Mouse (Mus musculus) retina, adult 2 months (tissue): ENCODE measurements around the gene Plppr3.
"Not testable (repeated sequence)": the region's sequence is repeated elsewhere in the genome, so short reads cannot be mapped to it uniquely, and the experiment has no call there.

Experiments used
- DNase-seq: peaks from one replicate; pipeline ENCODE4 v3.0.0-alpha.2; 2012; ENCODE audit warnings: low read depth, low spot score

Plppr3 gene

DNA sequence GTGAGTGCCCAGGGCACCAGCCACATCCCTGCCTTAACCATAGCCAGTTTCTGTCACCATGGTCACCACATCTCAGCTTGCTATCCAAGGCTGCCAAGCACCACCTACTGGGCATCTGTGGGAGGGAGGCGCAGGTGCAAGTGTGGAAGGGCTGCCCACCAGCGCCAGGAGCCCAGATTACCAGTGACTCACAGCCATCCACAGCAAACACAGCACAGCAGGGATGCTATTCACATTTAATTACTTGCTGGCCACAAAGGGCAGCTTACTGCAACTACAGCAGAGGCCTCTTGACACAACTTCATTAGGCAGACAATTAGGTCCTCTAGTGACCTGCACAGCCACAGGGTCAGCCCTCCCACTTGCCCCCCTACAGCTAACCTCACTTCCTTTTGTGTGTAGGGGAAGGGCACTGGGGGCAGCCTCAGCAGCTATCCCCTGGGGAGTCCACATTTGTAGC lies 26.5 kb upstream of the Plppr3 start:
- DNase-seq = no peak

DNA sequence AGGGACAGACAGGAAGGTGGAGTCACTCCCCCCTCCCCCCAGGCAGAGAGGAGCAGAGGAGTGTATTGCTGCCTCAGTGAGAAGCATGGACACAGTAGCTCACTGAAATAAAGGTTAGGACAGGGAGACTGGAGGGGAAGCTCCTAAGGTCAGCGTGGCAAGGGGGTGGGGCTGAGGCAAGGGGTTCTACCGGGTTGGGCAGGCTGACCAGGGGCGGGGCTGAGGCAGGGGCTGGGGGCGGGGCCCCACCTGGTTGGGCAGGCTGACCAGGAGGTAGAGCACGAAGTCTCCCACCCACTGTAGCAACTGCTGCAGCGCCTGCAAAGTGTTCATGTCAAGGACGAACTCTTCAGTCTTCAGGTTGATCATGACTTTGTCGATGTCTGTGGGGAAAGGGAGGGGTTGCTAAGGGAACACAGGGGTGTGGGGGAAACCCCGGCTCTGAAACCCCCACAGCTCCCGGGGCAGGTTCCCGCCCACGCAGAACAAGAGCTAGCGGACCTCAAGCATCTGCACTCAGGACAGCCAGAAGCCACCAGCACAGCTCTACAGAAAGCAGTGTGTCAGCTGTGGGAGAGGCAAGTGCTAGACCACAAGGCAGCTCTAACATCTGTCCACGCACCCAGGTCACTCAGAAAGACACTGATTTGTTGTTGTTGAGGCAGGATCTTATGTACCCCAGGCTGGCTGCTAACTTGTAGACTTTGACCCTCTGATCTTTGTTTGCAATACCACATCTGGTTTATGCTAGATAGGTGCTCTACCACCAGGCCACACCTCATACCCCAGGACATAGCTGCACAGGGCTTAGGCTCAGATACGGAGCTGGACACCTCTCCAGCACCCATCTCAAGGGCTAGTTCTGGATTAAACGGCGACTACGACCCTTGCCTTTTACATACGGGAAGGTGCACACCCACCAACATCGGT lies 23.1 kb upstream of the Plppr3 start:
- no peak for DNase-seq

DNA sequence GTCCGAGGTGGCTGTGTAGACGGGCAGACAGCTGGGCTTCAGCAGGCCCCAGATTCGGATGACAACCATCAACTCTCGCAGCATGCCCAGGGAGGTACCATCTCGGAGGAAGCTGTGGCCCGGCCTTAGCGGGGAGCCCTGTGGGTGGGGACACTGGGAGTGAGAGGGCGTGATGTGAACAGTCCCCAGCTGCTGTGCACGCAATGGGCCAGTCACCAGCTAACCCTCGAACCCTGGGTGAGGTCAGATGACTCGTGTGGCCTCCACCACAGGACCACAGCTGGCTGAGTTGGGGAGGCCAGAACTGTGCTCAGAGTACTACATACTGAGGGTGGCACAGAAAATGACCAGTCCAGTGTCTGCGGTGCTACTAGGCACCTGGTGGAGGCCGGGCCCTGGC lies 22.4 kb upstream of the Plppr3 start:
- DNase-seq = no peak

DNA sequence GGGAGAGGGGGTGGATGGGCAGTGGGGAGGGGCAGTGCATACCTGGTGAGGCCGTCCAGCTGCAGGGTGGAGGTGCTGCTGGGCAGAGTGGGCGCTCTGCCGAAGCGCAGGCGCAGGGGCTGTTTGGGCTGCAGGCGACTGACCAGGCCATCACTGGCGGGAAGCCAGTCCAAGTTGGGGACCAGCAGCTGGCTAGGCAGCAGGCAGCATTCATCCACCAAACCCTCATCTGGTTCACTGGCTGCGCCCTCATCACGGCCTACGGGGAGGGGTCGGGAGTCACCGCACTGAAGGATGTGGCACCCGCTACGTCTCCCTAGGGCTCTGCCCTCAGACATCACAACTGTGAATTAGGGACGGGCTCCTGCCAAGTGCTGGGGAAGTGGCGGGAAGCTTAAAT lies 21.9 kb upstream of the Plppr3 start:
- no peak for DNase-seq

DNA sequence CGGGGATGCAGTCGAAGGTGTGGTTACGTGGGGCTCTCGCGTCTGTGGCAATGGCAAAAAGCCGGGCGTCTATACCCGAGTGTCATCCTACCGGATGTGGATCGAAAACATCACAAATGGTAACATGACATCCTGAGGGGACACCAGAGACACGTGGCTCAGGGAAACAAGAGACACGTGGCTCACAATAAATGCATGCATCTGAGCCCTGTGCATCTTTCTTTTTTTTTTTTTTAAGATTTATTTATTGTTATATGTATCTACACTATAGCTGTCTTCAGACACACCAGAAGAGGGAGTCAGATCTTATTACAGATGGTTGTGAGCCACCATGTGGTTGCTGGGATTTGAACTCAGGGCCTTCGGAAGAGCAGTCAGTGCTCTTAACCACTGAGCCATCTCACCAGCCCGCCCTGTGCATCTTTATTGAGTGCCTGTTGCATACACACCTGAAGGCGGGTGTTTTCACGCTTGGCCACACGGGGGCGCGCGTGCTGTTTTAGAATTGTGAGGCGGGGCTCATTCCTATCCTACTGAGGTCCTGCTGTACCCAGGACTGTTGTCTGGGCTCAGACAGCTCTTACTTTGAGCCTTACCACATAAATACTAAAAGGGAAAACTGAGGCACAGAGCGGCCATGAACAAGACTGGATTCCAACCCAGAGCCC lies 18.2 kb upstream of the Plppr3 start:
- DNase-seq = not testable (repeated sequence)

DNA sequence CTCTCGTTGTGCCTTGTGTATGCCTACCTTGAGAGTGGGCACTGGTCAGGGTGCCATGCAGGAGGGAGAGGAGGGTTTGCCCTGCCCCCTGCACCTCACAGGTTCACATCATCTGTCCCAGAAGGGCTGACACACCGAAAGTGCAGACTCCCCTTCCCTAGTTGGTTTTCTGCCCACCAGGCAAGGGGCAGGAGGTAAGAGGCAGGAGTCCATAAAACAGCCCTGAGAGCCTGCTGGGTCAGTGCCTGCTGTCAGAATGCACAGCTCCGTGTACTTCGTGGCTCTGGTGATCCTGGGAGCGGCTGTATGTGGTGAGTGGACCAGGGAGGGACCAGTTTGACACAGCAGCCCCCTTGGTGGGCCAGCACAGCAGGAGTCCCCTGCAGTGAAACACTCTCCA lies 16.2 kb upstream of the Plppr3 start, which contains the start of gene Cfd:
Gene Cfd, plus strand, starts transcription at position 184 of the 400 bp plus-strand sequence.
- DNase-seq = no peak

DNA sequence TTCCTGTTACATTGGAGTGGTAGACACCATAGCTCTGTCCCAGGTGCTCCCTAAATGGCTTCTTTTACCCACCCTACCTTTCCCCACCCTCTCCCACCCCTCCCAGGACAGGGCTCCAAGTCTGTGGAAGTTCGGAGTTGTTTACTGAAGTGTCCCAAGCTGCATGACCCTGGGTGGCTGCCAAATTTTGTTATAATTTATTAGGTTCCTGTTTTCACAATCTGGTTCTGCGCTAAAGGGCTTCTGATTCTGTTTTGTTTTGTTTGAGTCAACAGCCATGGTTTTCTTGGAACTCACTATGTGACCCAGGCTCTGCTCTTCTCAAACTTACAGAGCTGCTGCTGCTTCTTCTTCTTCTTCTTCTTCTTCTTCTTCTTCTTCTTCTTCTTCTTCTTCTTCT lies 15.0 kb upstream of the Plppr3 start:
- no peak for DNase-seq

DNA sequence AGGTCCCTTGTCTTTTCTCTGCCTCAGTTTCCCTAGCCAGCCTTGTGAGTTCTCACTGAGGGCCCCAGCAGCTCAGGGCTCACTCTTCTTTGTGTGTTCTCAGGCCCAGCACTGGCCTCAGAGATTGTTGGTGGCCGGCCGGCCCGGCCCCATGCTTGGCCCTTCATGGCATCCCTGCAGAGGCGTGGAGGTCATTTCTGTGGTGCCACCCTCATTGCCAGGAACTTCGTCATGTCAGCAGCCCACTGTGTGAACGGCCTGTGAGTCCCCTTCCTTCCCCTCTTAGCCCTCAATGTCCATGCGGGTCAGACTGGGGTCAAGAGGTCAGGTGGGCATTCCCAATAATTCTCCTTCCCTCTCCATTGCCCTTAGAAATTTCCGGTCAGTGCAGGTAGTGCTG lies 12.2 kb upstream of the Plppr3 start:
- no peak for DNase-seq

DNA sequence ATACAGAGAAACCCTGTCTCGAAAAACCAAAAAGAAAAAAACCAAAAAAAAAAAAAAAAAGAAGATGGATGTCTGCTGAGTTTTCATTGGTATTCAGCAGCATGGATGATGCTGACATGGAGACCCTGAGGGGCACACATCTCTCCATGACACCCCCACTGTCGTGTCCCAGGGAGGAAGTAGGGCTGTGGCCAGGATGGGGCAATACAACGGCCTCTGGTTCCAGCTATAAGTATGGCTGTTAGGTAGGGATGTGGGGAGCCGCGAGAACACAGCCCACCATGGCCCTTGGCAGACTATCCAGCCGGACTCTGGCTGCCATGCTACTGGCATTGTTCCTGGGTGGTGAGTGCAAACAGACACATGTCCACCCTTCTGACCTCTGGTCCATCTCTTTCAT lies 11.6 kb upstream of the Plppr3 start, which contains the start of gene Elane:
Gene Elane, plus strand, starts transcription at position 194 of the 400 bp plus-strand sequence.
- DNase-seq = no peak

DNA sequence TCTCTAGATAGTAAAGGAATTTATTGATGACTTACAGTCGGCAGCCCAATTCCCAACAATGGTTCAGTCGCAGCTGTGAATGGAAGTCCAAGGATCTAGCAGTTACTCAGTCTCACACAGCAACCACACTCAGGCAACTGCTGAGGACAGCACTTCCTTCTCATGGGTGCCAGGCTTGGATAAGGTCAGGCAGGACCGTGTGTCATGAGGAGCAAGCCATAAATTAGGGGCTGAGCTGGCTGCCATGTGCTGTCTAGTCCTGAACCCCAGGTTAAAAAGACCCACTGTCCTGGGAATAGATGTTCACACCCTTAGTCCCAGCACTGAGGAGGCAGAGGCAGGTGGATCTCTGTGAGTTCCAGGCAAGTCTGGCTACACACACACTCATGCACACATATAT lies 10.5 kb upstream of the Plppr3 start:
- DNase-seq = not testable (repeated sequence)

DNA sequence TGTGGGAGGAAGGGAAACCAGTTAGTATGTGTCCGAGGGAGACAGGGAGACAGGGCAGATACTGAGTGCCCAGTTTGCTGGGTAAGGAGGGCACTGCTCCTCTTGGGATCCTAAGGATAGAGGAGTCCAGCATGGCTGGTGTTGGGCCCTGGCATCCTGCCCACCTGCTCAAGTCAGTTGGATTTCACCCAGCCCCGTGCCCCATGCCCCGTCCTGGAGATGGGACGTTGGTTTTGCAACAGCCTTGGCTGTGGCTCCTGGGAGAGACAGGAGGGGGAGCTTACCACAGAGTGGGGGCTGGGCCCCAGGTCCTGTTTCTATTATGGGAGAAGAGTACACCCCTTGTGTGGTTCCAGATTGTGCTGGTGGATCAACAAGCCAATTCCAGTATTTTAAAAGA lies 10.0 kb upstream of the Plppr3 start:
- DNase-seq = no peak

DNA sequence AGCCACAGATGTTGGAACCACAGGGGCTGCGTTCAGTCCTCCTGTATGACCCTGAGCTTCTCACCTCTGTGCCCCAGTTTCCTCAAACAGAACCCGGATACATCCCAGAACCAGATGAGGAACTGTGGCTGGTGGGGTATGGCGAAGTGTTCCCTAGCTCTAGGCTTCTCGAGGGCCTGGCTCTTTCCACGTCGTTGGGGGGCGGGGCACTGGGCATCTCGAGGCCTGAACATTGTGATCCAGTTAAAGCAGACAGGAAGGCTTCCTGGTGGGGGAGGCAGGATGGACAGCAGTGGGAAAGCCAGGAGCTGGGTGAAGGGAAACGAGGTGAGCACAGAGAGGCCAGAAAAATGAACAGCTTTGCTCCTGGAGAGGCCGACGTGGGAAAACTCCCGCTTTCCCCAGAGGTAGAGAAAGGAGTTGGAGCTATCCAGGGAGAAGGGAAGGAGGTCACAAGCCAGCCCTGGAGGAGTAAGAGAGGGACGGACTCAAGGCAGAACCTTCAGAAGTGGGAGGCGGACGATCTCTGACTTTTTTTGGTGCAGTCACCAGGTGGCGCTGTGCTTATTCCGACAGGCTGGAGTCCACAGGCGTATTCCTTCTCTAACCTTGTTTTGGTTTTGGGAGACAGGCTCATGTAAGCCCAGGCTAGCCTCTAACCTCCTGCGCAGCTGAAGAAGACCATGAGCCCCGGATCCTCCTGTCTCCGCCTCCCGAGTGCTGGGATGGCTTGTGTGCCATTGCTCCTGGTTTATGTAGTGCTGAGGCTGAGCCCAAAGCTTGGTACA lies 9.1 kb upstream of the Plppr3 start:
- peak; percentile 62 for DNase-seq

DNA sequence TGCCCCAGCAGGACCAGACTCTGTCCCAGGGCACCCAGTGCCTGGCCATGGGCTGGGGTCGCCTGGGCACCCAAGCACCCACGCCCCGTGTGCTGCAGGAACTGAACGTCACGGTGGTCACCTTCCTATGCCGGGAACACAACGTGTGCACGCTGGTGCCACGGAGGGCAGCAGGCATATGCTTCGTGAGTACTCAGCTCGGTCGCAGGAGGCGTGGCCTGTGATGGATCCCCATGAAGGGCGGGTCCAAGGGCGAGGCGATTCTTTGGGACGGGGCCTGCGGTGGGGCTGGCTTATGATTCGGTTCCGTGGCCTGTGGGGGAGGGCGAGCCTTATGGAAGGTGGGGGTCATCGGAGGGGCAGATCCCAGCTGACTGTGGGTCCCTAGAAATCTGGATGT lies 7.5 kb upstream of the Plppr3 start:
- no peak for DNase-seq

DNA sequence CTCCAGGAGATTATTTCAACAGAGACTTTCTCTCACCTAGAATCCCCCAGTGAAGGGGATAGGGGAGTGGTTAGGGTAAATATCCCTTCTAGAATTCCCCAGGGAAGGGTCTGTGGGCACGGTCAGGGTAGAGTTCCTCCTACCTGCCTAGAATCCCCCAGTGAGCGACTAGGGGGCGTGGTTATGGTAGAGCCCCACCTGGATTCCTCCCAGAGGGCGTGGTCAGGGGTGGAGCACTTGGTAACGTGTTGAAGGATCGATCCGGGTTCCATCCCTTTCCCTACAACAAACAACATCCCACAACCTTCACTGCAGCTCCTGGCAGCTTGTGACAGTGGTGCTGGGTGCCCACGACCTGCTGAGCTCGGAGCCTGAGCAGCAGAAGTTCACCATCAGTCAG lies 6.3 kb upstream of the Plppr3 start:
- DNase-seq = no peak

DNA sequence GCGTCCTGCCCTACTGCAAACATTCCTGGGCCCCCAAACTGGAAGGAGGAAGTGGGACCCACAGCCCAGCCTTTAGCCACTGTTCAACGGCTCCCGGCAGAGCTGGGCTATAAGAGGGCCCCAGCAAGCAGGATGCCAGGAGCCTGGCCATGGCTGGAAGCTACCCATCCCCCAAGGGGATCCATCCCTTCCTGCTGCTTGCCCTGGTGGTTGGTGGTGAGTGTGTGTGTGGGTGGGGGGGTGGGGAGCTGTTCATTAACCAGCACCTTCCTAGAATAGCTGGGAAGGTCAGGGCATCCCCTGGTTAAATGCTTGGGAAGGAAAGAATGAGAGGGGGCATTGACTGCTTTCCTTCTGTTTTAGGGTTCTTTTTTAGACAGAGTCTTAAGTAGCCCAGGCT lies 5.1 kb upstream of the Plppr3 start:
- no peak for DNase-seq

DNA sequence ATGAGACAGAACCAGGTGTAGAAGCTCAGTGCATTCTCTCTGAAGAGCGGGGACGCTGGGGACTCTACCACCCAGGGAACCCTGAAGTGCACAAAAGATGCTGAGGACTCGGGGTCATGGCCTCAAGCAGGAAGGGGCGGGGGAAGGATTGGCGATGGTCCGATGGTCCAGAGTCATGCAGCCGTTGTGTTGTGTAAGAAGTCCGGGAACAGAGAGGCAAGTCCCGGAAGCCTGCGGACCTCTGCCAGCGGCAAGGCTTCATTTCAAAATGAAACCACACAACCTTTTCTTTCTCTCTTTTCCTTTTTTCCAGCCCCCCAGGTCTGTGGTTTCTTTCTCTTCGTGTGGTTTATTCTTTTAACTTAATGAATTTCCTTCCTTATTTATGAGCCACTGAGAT lies 3.3 kb upstream of the Plppr3 start:
- no peak for DNase-seq

DNA sequence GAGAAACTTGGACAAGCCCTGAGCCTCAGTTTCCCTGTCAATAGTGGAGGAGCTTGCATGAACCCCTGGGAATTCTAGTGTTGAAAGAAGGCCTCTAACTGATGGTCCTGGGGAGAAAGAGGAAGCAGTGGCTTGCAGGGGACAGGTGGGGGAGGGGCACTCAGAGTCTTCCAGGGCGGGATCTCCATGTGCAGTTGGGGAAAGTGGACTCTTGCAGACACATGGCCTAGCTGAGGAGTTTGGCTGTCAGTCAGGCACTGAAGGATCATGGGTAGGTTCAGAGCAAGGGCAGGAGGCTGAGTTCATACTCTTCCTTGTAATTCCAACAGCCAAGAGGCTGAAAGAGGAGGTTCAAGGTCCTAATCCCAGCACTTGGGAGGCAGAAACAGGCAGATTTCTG lies 2.7 kb upstream of the Plppr3 start:
- DNase-seq = no peak

DNA sequence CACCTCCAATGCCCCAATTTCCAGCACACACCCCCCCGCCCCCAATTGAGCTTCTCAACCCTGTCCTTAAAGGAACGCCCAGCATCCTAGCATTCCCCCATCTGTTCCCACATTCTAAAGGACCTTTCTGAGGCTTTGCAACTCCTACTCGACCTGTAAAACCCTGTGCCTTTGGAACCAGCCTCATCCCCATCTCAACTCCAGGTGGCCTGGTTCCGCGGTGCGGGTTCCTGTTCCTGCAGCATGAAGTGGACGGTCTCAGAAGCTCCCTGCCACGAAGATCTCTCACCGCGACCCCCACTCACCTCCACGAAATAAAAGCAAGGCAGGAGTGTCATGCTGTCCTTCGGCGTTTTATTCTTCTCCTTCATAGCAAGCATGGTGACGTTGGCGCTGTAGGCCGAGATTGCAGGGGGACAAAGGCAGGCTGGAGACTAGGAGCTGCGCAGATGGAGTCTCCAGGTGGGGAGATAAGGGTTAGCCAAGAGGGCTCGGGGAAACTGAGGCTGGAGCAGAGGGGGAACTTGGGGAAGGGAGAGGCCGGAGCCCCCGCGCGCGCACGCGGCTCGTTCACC lies 632 bp downstream of the Plppr3 start:
- DNase-seq = no peak

DNA sequence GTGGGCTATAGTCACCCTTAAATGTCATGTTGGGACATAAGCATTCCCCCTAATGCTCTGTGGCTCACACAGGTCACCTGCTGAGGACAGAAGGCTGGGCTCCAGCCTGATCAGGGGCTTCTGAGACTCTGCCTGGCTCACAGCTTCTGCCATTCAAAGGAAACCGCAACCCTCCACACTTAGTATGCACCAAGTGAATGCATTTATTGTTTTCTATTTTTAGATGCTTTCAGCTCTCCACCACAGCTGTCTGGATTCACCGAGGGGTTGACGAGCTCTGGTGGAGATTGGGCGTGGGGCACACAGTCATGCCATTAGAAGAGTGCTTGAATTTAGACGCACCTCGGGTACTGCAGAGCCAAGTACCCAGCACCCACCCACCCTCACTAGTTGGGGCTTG lies 1.1 kb downstream of the Plppr3 start:
- DNase-seq = no peak

DNA sequence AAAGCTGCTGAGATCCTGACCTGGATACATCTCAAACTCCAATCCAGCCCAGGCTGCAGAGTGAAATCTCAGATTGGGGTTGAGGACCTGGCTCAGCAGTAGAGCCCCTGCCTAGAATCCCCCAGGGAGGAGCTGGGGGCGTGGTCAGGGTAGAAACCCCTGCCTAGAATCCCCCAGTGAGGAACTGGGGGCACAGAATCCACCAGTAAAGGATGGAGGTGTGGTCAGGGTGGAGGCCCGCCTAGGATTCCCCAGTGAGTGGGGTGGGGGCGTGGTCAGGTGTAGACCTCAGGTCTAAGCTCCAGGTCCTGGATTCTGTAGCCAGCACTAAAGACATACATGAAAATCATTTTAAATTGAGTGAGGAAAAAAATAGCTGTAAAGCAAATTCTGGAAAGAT lies 1.6 kb downstream of the Plppr3 start:
- no peak for DNase-seq

DNA sequence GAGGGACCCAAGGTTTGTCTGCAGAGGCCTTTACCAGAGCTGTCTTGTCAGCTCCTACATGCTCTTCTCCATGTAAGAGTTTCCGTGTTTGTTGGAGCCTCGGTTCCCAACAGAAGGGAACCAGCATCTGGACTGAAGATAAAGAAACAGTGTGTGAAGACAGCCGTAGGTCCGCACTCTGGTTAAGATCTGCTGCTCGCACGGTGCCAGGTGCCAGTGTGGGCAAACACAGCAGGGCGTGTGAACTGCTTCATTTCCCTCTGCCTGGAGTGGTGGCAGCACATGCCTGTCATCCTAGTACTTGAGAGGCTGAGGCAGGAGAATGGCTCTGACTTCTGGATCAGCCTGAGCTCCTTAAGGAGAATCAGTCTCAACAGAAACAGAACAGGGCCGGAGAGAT lies 2.6 kb downstream of the Plppr3 start:
- DNase-seq = no peak

DNA sequence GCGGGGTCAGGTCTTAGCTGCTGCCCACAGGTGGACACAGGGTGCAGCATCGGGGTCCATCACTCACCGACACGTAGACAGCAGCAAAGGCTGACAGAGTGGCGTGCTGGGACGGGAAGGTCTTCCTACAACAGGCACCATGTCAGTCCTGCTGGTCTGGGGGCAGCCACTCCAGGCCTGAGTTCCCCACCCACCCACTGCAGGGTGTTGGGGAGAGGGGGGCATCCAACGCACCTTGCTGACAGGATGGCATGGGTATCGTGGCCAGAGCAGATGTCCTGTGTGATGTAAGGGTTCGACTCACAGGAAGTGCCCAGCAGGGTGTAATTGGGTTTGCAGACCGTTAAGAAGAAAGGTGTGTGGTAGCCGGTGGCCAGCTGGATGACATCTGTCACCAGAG lies 7.8 kb downstream of the Plppr3 start:
- DNase-seq = no peak
